Mouse (Mus musculus) heart, adult 8-10 months (tissue): ENCODE data around the gene Rnf4. TPM values are rescaled to one million over a fixed set of nuclear protein-coding genes. Genes with fewer than 3 reads are reported as not detected.

ENCODE experiments used
- total RNA-seq, 4 experiments: library from RNA; stranded (reverse); gene quantifications; 2 replicates each; pipeline ENCODE4 v1.2.4; 2022

Rnf4 gene
- total RNA-seq, 4 experiments from 2014 or later, result 25.3 to 35.7 (median 30.4) TPM

Other genes with a start within 250 kb of the Rnf4 start
- 10 to 100 TPM in 2 of 4 experiments, 1 to 10 TPM in 2; 8.6 to 13.7 (median 9.6) TPM for gene Poln, start 166.8 kb upstream of the Rnf4 start, total RNA-seq
- 1 to 10 TPM; 2.9 to 5.4 (median 3.2) TPM for gene Haus3, start 166.8 kb upstream of the Rnf4 start, total RNA-seq
- gene Mxd4, start 148.6 kb upstream of the Rnf4 start, total RNA-seq, result 10 to 100 TPM; 51.9 to 65.0 (median 59.6) TPM
- 1 to 10 TPM in 2 of 4 experiments, under 1 TPM in 2; 0.57 to 1.1 (median 1.0) TPM for gene Zfyve28, start 47.8 kb upstream of the Rnf4 start, total RNA-seq
- not detected for gene Cfap99, start 47.7 kb upstream of the Rnf4 start, total RNA-seq
- 10 to 100 TPM; 21.1 to 26.8 (median 23.3) TPM for gene Fam193a, start 33.6 kb downstream of the Rnf4 start, total RNA-seq
- gene Tnip2, start 177.7 kb downstream of the Rnf4 start, total RNA-seq, result 1 to 10 TPM; 6.6 to 8.4 (median 7.7) TPM
- gene Sh3bp2, start 189.5 kb downstream of the Rnf4 start, total RNA-seq, result 1 to 10 TPM; 1.3 to 3.6 (median 1.8) TPM
- 100 to 1,000 TPM; 124 to 154 (median 134) TPM for gene Add1, start 237.4 kb downstream of the Rnf4 start, total RNA-seq